Mouse (Mus musculus) adrenal gland, postnatal 36 days (tissue): ENCODE data around the gene Thada. TPM values are rescaled to one million over a fixed set of nuclear protein-coding genes. Genes with fewer than 3 reads are reported as not detected.

ENCODE experiments used
- DNase-seq, 2 experiments: peaks; one replicate each; pipeline ENCODE4 v3.0.0; 2021; ENCODE audit warnings: mixed read lengths in 1 of 2
- total RNA-seq, 2 experiments: library from RNA; stranded (reverse); gene quantifications; 2 replicates each; pipeline ENCODE4 v1.2.3; 2021

Gene Thada
- total RNA-seq, 2 experiments from 2014 or later, result 15.6 to 20.3 TPM

DNA sequence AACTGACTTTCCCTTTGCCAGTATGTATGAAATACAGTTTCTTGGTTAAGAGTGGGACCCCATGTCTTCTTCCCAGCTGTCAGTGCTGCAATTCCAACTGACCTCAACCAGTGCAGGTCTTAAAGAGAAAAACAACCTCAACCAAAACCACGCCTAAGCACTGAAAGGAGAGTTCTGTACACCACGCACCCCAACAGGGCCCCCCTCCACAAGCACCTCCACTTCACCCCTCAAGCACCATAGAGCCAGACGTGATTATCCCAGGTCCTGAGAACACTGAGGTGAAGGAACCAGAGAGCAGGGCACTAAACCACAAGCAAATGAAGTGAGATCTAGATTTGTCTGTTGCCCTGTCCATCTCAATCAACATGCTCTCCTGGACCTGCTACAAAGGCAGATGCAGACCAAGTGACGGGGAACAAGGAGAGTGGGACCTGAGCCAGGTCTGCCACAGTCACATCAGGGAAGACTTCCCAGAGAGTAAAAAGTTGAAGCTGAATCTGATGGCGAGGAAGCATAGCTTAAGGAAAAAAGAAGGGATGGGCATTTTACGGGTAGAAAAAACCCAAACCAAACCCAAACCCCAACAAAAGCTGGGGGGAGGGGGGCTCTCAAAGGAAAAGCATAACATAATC, 93.5 kb downstream of the Thada start:
- no peak for DNase-seq

DNA sequence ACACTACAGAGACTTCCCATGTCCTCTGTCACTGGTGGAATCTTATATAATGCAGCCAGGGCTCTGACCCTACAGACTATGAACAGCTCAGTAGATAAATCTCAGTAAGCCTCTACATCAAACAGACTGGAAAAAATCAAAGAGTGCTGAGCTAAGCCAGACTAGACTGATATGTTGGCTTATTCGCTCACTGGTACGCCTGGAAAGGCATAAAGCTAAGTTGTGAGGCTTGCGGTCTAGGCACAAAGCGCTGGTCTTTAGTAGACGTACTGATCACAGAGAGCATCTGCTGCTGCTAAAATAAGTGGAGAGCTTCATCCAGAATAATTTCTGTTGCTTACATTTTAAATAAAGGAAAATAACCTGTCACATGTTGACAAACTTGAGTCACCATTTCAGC, 95.6 kb downstream of the Thada start:
- no peak for DNase-seq

DNA sequence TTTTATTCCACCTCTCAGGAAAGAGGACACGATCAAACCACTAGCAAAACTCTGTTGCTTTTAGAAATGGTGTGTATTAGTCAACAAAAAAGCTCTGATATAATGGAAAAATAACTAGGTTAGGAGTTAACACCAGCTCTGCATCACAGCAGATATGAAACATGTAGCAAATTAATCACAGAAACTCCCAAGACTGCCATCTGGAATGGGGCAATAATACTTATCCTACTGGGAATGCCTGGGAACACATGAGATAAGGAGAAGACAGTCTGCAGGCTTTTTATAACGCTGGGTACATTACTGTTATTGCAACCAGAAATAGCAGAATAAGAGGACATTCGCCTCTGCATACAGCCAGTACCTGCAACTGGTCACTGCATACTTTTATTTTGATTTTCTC, 96.2 kb downstream of the Thada start:
- DNase-seq, result no peak

DNA sequence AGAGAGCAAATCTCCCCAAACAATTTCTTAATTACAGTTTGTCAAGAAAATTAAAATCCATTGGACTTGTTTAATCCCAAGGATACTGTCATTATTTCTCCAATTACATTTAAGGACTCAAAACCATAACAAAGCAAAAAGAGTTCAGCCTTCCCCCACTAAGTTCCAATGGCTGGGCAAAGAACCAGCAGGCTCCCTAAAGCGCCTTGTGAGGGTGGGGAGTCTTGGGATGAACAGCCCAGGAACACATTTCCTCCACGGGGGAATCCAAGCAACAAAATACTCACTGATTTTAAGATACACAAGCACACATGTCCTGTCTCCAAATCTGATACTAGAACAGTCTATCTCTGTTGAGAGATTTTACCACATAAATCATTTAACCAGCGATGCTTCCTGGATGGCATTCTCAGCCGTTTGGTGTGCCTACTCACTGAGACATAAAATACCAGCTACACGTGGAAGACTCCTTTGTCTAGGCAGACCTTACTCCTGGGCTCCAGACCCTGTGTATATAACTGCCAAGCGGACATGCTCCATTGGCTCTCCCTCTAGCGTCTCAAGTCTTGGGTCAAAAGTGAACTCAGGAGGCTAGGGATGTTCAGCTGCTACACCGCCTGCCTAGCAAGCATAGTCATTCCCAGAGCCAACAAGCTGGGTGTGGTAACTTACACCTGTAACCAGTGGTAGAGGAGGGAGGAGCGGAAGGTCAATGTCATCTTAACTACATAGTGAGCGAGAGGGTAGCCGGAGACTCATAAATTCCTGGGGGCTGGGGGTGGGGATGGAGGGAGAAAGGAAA, 97.6 kb downstream of the Thada start:
- DNase-seq, result no peak

DNA sequence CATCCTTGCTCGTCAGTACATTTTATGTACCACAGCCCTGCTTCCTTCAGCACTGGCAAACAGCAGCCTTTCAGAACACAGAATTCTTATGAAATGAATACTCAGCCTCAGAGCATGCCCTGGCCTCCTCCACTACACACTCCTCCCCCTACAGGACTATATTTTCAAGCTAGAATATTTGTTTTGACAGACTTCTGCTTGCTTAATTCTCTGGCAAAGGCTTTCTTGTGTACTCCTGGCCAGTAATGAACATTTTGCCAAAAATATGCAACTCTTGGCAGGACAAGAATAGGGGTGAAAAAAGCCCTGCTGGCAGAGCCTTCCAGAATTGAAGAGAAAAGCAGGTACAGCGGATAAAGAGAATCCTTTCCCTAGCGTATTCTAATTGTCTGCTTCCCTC, 98.3 kb downstream of the Thada start:
- peak; percentile 18 to 45 for DNase-seq

DNA sequence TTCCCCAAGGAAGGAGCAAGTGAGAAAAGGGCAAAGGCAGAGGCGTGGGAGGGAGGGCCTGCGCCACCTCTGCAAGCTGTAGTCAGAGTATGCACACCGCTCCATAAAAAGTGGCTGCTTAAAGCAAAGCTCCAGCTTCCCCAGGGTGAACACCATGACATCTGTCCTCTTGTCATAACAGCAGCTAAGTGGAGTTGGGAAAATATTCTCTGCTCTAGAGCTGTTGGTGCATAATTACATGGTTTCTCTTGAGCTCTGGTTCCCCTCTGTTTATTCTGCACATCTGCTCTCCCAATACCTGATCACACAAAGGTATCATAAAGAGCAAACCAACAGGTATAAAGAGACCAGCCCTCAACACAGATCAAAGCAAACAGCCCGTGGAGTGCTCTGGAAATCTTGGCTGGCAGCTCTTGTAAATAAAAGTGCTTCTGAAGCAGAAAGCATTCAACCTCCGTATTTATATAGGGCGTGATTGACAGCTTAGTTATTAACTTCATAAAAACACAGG, 100.2 kb downstream of the Thada start:
- no peak for DNase-seq

DNA sequence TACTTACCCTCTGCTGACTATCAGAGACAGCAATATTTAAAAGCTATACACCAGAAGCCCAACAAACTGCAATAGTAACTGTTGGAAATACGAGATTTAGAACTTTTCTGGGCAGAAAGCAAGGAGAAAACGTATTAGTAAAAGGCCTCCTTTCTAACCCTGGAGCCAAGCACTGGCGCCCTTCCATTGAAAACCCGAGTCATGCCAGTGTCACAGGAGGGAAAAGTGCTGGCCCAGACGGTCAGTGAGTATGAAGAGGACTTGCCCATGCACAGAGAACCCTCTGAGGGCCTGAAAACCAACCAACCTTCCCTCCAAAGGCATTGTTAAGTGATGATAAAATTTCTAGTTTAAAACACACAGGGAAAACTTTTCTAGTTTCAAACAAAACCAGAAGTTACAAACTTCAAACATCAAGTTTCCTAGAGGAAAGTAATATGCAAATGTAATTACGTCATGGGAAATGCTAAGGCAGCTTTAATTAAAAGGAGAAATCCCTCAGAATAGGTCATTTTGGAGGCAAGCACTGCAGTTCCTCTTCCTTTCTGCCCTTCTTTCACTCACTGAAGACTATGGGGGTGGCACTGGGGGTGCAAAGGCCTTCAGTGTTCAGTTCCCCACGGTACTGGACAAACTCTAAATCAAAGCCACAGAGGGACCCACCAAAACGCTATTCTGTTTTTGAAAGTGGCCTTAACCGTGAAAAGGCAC, 100.8 kb downstream of the Thada start:
- DNase-seq, result peak; percentile 42 to 43

DNA sequence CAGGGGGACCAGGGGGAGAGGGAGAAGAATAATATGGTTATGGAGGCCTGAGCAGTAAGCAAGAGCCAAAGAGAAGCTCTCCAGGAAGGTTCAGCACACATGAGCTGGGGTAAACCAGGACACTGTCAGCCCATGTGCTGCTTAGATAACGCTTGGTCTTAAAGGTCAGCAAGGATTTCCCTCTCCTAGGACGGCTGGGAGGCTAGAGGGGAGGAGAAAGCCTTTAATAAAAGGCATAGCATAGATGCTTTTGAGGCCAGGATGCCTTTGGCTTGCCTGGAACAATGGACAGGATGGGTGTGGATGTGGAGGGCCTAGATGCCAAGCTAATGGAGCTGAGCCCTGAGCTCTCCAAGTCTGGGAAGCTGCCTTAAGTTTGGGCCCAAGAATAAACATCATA, 102.6 kb downstream of the Thada start:
- DNase-seq, result no peak

DNA sequence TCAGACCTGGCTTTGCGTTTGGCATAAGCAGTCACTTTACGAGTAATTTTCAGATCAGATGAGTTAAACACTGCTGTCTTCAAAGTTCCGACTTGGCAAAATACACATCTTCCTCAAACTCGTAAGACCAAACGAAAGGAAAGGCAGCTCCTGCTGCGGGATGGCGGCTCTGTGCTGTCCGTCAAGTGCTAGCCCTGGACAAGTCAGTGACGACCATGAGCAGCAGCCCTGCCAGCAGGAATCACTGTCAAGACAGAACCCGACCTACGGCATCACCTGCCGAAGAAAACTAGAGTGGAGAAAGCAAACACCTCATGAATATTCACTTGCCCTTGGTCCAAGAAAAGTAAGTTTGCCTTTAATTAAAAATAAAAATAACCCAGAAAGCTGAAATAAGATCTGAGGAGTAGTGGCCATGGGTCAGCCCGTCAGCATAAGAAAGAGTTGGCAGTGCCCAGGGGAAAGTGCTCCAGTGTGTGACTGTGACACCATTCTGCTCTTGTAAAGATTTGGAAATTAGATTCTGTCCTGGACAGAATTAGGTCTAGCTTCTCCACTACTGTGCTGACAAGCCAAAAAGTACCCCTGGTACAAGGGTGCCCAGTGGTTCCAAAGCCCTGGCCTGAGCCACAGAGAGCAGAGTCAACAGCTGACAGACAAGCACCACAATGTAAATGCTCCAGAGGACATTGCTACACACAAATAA, 103.3 kb downstream of the Thada start:
- no peak for DNase-seq

DNA sequence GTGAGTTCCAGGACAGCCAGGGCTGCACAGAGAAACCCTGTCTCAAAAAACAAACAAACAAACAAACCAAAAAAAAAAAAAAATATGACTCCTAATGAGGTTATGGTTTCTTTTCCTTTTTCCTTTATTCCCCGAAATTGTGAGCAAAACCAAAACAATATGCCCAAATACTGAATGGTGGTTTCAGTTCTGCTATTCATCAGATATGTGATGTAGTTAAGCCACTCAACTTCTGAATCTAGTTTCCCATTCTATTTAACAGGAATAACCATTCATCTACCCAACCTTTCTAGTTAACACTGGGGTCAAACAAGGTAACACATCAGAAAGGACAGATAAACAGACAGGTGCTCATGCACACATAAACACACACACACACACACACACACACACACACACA, 105.0 kb downstream of the Thada start:
- DNase-seq, result no peak

DNA sequence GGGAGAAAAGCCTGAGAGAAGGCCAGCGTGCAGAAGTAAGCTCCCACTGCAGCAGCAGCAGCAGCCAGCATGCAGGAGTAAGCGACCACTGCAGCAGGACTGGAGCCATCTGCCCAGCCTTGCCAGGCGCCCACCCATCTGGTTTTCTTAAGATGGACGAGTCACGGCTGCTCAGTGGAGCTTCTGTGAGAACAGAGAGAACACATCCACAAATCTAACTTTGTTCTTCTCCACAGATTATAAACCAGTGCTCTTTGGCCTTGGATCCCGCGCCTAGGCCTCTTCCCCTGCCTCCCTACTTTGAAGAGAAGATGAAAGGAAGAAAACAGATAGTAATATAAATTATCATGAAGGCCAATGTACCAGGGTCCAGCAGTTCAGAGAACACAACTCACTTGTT, 106.2 kb downstream of the Thada start:
- DNase-seq, result peak; percentile 32 to 36

DNA sequence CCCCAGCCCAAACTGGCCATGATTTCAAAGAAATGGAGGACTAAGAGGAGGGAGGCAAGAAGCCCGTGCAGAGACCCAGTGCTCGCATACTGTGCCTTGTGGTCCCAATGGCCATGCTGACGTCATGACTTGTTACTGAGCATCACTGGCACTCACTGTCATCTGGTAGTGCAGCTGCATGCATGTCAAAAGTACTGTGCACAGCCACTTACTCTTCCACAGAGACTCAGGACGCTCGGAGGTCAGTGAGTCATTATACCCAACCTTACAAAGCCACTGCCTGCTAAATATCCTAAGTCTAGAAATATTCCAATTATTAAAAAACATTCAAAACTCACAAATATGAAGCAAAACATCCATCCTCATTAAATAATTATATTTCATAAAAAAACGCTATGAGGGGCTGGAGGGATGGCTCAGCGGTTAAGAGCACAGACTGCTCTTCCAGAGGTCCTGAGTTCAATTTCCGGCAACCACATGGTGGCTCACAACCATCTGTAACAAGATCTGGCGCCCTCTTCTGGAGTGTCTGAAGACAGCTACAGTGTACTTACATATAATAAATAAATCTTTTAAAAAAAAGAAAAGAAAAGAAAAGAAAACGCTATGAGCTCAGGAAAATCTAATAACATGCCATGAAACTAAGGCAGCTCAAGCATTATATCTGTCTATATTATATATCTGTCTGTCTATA, 106.9 kb downstream of the Thada start:
- no peak for DNase-seq

DNA sequence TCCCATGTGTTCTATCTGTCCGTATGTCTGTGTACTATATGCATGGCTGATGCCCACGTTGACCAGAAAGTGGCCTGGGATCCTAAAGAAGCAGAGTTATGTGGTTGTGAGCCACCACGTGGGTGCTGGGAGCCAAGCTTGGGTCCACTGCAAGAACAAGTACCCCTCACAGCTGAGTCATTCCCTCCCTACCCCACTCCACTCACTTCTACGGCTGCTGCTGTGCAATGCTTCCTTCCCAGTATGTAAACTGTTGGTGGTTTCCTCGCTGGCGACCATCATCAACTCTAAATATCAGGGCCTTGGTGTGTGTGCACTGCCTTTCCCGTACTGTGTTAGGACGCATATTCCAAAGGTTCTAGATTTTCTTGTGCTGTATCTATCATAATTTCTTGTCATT, 108.2 kb downstream of the Thada start:
- no peak for DNase-seq

DNA sequence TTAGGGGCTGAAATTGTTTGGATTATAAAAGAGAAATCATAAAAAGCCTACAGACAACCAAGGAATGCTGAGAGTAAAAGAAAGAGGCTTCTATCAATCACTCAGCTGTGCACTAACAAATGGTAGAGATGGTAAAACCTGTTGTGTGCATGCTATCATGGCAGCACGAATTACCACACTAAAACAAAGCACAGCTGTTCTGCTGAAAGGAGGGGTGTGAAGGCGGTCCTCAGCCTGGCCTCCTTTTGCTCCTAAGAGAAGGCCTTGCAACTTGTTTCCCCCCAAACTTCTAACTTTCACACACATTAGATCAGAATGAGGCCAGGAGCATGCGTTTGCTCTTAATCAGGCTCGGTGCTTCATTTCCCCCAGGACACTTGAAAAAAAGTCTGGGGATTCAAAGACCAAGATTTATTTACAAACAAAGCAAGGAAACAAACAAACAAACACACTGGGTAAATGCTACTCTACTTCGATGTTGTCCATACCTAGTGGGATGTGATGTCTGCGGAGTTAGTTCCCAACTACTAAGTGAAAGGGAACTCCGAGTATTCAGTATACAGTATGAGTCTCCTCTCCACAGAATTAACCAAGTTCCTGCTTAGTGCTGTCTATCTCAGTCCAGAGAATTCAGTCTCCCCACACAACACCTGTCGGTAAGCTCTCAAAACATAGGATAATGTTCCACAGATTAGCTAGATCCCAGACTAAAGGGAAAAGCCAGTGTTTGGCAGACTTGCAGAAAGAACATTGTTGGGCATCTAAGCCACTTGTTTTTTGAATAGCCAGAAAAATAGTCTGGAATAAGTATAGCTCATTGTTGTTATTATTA, 109.7 kb downstream of the Thada start:
- no peak for DNase-seq

DNA sequence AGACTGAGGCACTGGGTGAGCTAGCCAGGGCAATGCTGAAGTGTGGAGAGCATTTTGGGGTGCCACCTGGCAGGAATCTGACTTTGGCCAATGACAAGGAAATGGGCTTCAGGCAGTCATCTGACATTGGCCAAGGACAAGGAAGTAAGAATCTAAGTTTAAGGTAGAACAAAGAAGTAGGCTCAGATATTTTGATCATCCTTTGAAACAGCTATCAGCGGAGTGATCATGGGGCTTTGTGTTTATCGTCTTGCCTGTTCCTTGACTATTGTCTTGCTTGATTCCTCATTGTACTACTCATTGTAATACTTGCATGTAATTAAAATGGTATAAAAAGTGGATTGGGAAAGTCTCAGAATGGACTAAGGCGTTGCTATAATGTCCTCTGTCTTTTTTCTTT, 111.0 kb downstream of the Thada start:
- no peak for DNase-seq

DNA sequence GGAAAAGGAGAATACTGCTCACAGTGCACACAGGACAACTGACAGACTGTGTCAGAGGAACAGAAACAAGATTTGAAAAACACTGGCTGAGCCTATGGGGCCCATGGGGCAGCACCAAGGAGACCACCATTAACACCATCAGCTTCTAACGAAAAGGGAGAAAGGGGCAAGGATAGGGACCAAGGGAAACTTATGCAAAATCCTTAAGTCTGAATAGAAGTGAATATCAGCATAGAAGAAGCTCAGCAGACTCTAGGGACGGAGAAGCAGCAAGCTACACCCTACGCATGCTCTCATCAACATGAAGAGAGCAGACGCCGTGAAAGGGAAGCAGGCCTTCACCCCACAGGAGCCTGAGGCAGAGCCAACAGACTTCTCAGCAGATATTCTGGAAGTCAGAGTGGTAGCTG, 112.1 kb downstream of the Thada start:
- no peak for DNase-seq

DNA sequence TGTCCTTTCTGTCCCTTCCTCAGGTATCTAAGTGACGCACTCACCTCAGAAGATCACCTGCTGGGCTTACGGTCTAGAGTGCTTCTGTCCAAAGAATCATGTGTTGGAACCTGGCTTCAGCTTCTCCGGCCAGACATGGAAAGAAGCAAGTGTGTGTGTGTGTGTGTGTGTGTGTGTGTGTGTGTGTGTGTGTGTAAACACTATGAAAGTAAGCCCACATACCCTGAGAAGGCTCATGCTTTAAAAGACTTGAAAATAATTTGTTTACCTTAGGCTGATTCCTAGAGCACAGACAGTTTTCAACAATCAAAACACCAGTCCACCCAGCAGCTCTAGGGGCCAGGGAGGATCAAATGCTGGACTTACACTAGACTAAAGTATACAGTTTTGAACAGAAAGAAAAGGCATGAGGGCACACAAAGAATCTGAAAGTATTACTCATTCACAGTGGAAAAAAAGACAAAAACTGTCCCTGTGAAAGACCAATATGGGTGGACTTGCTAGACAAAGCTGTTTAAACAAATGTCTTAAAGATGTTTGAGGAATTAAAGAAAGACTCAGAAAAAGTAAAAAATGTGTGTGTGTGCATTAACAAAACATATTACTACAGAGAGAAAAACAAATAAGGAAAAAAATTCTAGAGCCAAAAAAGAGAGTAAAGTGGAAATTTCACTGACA, 112.6 kb downstream of the Thada start:
- DNase-seq, result no peak

DNA sequence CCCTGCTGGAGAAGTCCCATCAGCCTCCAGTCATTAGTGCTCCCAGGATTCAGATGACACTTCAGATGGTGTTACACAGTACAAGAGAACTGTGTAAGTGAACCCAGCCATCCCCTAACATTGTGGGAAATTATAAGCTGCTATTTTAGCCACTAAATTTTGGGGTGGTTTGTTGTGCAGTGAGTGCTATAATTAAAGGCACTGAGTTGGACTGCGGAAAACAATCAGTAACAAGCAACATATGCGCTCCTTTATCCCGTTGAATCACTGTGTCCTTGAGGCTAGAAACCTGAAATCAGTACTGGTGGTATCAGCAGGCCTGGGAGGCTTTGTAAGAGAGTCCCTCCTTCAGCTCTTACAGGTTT, 113.2 kb downstream of the Thada start:
- DNase-seq, result no peak

DNA sequence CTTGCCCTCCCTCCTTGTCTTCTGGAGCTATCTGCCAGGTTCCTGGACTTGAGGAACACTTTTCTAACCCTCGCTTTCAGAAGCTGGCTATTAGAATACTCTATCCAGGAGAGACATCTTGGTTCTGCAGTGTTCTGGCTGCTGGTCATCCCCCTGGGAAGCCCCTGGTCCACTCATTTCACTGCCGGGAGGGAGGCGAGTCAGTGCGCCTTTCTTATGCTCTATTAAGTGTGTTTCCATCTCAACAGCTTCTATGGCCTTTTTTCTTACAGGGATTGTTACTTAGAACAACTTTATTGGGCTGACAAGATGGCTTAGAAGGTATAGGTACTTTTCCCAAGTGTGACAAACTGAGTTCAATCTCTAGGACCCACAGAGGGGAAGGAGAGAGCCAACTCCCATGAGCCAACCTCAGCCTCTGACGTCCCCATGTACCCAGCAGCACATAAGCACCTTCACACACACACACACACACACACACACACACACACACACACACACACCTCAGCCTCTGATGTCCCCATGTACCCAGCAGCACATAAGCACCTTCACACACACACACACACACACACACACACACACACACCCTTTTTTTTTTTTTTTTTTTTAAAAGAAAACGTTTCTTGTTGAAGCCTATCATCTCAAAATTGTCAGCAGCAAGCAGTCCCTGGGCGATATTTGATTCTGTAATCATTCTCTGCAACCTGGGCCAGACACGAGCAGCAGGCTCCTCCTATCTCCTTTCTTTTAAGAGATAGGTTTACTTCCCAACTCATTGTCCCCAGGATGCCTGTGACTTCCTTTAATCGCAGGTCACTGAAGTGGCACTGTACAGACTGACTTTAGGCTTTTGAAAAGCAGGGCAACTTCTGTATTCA, 113.9 kb downstream of the Thada start:
- DNase-seq, result no peak
